Mouse (Mus musculus) spleen, postnatal 10 days (tissue): ENCODE results near the gene Trh.

Source experiments
- DNase-seq, 2 experiments: peaks; one replicate each; pipeline ENCODE4 v3.0.0; 2021 to 2022; ENCODE audit warnings: low spot score in 2 of 2

Gene Trh

GRCm38 (mm10) chr6:92244591-92244990 is at the start of gene Trh:
Gene Trh (minus strand): TSS chr6:92244650.
- no peak for DNase-seq

- no peak for DNase-seq
These were observed 46.4 kb upstream of the Trh start for GRCm38 (mm10) chr6:92290826-92291225.

- no peak for DNase-seq
These were observed 42.4 kb upstream of the Trh start for GRCm38 (mm10) chr6:92286889-92287288.

- DNase-seq = peak in 1 of 2 experiments; percentile 56
These were observed 41.9 kb upstream of the Trh start for GRCm38 (mm10) chr6:92286258-92286888.

- DNase-seq = no peak
These were observed 41.1 kb upstream of the Trh start for GRCm38 (mm10) chr6:92285559-92285958.

GRCm38 (mm10) chr6:92277179-92277578 is 32.7 kb upstream of the Trh start:
- DNase-seq = no peak

GRCm38 (mm10) chr6:92273652-92274322 is 29.3 kb upstream of the Trh start:
- DNase-seq = no peak

GRCm38 (mm10) chr6:92272601-92273000 is 28.2 kb upstream of the Trh start:
- DNase-seq = no peak

- peak; percentile 44 to 67 for DNase-seq
These were observed 24.6 kb upstream of the Trh start for GRCm38 (mm10) chr6:92269019-92269418.

- no peak for DNase-seq
These were observed 23.6 kb upstream of the Trh start for GRCm38 (mm10) chr6:92268001-92268400.

GRCm38 (mm10) chr6:92261162-92261843 is 16.9 kb upstream of the Trh start:
- no peak for DNase-seq

- DNase-seq = no peak
These were observed 10.9 kb upstream of the Trh start for GRCm38 (mm10) chr6:92255346-92255745.

- no peak for DNase-seq
These were observed 8.9 kb upstream of the Trh start for GRCm38 (mm10) chr6:92253253-92253870.

GRCm38 (mm10) chr6:92247215-92247919 is 2.9 kb upstream of the Trh start:
- no peak for DNase-seq

- DNase-seq = no peak
These were observed 1.9 kb upstream of the Trh start for GRCm38 (mm10) chr6:92246335-92246734.

- peak; percentile 22 to 71 for DNase-seq
These were observed 3.1 kb downstream of the Trh start for GRCm38 (mm10) chr6:92241178-92241906.

- no peak for DNase-seq
These were observed 9.4 kb downstream of the Trh start for GRCm38 (mm10) chr6:92235036-92235435.

GRCm38 (mm10) chr6:92231762-92232161 is 12.7 kb downstream of the Trh start:
- no peak for DNase-seq

- DNase-seq = no peak
These were observed 13.1 kb downstream of the Trh start for GRCm38 (mm10) chr6:92231356-92231755.

- DNase-seq = no peak
These were observed 14.9 kb downstream of the Trh start for GRCm38 (mm10) chr6:92229586-92229985.

- no peak for DNase-seq
These were observed 15.3 kb downstream of the Trh start for GRCm38 (mm10) chr6:92229103-92229502.
